Mouse (Mus musculus) stomach, postnatal 0 days (tissue): ENCODE measurements around the gene Snrnp200.

ENCODE experiments used
- CTCF ChIP-seq: IDR thresholded peaks from 2 replicates; pipeline ENCODE4 v1.5.1; 2016; ENCODE audit warnings: antibody characterized with exemption, low read depth, mild to moderate bottlenecking, moderate library complexity
- EP300 ChIP-seq: optimal IDR thresholded peaks from 2 replicates; pipeline ENCODE3; 2016; ENCODE audit warnings: antibody characterized with exemption

GRCm38 (mm10) chr2:127208452-127208769 is 225 bp downstream of the Snrnp200 start:
- TF ChIP-seq CTCF (no peak), EP300 (no peak)
